Mouse (Mus musculus) limb, embryonic 12.5 days (tissue): ENCODE data around the gene Atad2b. TPM values are rescaled to one million over a fixed set of nuclear protein-coding genes. Genes with fewer than 3 reads are reported as not detected.

Source experiments
- ATAC-seq: fragments of 200-750 bp; cut with Nextera tagmentation; 2 replicates; pipeline ENCODE4 v1.8.0; 2017; ENCODE audit warnings: low read depth, moderate TSS enrichment; ENCODE audit not compliant: insufficient number of reproducible peaks, insufficient read depth, low FRiP score, low TSS enrichment
- H3K27ac ChIP-seq: fragments of 300-500 bp; sonication (generic); 2 replicates; pipeline ENCODE4 v1.5.1; 2016; ENCODE audit warnings: mild to moderate bottlenecking, moderate library complexity
- H3K27me3 ChIP-seq: fragments of 300-500 bp; sonication (generic); 2 replicates; pipeline ENCODE4 v1.6.1; 2016; ENCODE audit warnings: mild to moderate bottlenecking, moderate library complexity
- H3K36me3 ChIP-seq: fragments of 300-500 bp; sonication (generic); 2 replicates; pipeline ENCODE4 v1.6.1; 2016; ENCODE audit warnings: mild to moderate bottlenecking, moderate library complexity
- H3K4me1 ChIP-seq: fragments of 300-500 bp; sonication (generic); replicated peaks from 2 replicates; pipeline ENCODE4 v1.6.1; 2016
- H3K4me2 ChIP-seq: fragments of 300-500 bp; sonication (generic); 2 replicates; pipeline ENCODE4 v1.6.1; 2016; ENCODE audit warnings: mild to moderate bottlenecking, moderate library complexity
- H3K4me3 ChIP-seq: fragments of 300-500 bp; sonication (generic); replicated peaks from 2 replicates; pipeline ENCODE4 v1.5.1; 2016; ENCODE audit warnings: mild to moderate bottlenecking
- H3K9ac ChIP-seq: fragments of 300-500 bp; sonication (generic); replicated peaks from 2 replicates; pipeline ENCODE4 v1.6.1; 2016; ENCODE audit warnings: mild to moderate bottlenecking, moderate library complexity
- H3K9me3 ChIP-seq: fragments of 300-500 bp; sonication (generic); 2 replicates; pipeline ENCODE4 v1.6.1; 2016; ENCODE audit warnings: mild to moderate bottlenecking, moderate library complexity
- whole genome bisulfite sequencing: fragments of 180-500 bp; shearing (Covaris S2); methylation state at CpG from one replicate; pipeline ENCODE4 v1.1.7; 2016; 5-methylcytosine and 5-hydroxymethylcytosine counted together
- polyA plus RNA-seq: library from polyadenylated mRNA; unstranded; fragments of >200 nt; fragmentation: Nextera tagmentation; extraction: Ambion mirVana; gene quantifications from 2 replicates; pipeline ENCODE4 v1.2.1, GENCODE M21; 2016

Atad2b gene
- polyA plus RNA-seq, 1 experiment from 2014 or later, result 23.9 TPM

GRCm38 (mm10) chr12:5084714-5085113, 167.6 kb downstream of the Atad2b start:
- 93% methylated on average over 5 of the region's 5 CpGs for WGBS
- no peak for ATAC-seq

DNA sequence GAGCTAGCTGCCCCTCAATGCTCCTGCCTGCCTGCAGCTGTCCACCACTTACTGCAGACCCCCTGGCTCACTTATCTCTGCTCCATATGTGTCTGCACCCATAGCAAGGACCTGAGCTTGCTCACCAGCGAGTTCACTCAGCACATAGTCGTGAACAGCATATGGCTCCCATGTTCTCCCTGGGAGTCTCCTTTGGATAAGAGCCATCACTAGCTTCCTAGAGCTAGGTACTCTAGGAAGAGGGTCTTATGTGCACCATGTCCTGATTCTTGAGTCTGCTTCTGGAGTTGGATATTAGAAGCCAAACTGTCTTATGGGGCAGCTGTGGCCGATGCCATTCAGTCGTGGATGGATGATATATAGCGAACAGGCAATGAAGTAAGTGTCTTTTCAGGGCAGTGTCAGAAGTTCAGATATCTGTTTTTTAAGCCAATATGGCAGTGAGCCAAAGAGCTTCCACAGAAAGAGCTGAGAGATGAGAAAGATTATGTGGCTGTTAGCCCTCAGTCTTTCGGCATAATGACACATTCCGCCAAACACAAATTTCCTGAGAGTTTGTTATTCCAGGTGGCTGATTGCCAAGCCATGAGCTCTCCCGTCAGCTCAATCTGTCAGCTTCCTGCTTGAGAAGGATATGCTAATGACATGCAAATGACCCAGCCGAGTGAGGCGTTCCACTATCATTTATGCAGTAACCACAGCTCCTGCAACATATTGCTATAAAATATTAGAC, 170.8 kb downstream of the Atad2b start:
- H3K27ac ChIP-seq, result no peak overlapping the region
- H3K9ac ChIP-seq, result no peak overlapping the region
- WGBS, result 60% methylated on average over 10 of the region's 10 CpGs
- H3K4me1 ChIP-seq, result no peaks in the 10 kb centered on the region
- H3K9me3 ChIP-seq, result no peaks in the 10 kb centered on the region
- ATAC-seq, result no peak
- no peaks in the 10 kb centered on the region for H3K27me3 ChIP-seq
- H3K4me2 ChIP-seq, result no peak overlapping the region
- no peak overlapping the region for H3K4me3 ChIP-seq
- H3K36me3 ChIP-seq, result peaks cover 48% of the 10 kb centered on the region

More at GRCm38 (mm10) chr12:5084714-5085113, 167.6 kb downstream of the Atad2b start:
- Histone ChIP-seq H3K9me3 (no peaks in the 10 kb centered on the region), H3K27me3 (no peaks in the 10 kb centered on the region), H3K36me3 (peaks cover 48% of the 10 kb centered on the region), H3K4me3 (no peak overlapping the region), H3K4me2 (no peak overlapping the region), H3K9ac (no peak overlapping the region), H3K4me1 (no peaks in the 10 kb centered on the region), H3K27ac (no peak overlapping the region)

DNA sequence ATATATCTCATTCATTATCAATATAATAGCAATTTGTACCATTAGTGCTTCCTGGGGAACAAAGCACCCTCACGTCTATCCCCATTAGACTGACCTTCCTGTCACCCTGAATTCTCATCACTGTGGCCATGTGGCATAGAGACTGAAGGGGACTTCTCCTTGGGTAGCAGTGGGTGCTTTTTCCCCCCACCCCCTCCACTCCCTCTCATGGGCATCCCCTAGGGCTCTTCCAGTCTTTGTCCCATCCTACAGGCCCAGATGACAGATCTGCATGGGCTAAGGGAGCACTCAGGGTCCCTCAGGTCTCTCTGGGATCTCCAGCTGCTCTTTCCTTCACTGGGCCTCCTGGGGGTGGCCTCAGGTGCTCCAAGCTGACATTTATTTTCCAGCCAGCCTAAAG, 171.5 kb downstream of the Atad2b start:
- no peaks in the 10 kb centered on the region for H3K4me1 ChIP-seq
- no peak overlapping the region for H3K9ac ChIP-seq
- ATAC-seq, result no peak
- no peak overlapping the region for H3K27ac ChIP-seq
- no peaks in the 10 kb centered on the region for H3K9me3 ChIP-seq
- peaks cover 48% of the 10 kb centered on the region for H3K36me3 ChIP-seq
- H3K4me2 ChIP-seq, result no peak overlapping the region
- WGBS, result 79% methylated on average over 1 of the region's 1 CpGs
- no peak overlapping the region for H3K4me3 ChIP-seq
- no peaks in the 10 kb centered on the region for H3K27me3 ChIP-seq

Other genes with a start within 250 kb of the Atad2b start
- 0.26 and 0.73 TPM in 2 replicates for gene Fam228a, start 178.9 kb upstream of the Atad2b start, polyA plus RNA-seq
- 3.6 and 3.8 TPM in 2 replicates for gene Pfn4, start 148.3 kb upstream of the Atad2b start, polyA plus RNA-seq
- gene Fam228b, start 148.1 kb upstream of the Atad2b start, polyA plus RNA-seq, result 2.9 and 4.9 TPM in 2 replicates
- 310 and 312 TPM in 2 replicates for gene Sf3b6, start 99.8 kb upstream of the Atad2b start, polyA plus RNA-seq
- gene Fkbp1b, start 75.8 kb upstream of the Atad2b start, polyA plus RNA-seq, result 10.5 and 11.2 TPM in 2 replicates
- 26.7 and 27.7 TPM in 2 replicates for gene Wdcp, start 74.0 kb upstream of the Atad2b start, polyA plus RNA-seq
- gene Mfsd2b, start 43.0 kb upstream of the Atad2b start, polyA plus RNA-seq, result 2.4 and 2.5 TPM in 2 replicates
- gene Ubxn2a, start 9.6 kb upstream of the Atad2b start, polyA plus RNA-seq, result 28.3 and 30.6 TPM in 2 replicates